ENCODE assay signal across 1 mouse cellular context in the genomic region with DNA sequence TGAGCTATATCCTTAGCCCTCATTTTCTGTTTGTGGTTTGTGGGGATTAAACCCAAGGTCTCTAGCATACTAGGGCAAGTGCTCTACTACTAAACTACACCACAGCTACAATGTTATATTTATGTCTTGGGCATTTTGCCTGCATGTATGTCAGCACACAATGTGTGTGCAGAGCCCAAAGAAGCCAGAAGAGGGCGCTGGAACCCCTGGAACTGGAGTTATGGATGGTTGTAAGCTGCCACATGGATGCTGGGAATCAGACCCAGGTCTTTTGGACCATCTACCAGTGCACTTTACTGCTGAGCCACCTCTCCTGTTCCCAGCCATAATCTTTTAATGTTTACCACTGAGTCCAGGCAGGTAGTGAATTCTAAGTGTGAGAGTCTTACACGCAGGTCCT.
TF ChIP-seq lines count a peak whose summit lies in the region.

No protein-coding gene starts in this region.

TF ChIP-seq in MEL, 35 proteins besides CTCF, POLR2A, EP300 and RAD21:
- TF ChIP-seq SIN3A (IDR thresholded peaks at IDR 0.05; ENCODE audit: low read length) (no peak), KAT2A (conservative IDR thresholded peaks at IDR 0.05; ENCODE audit: low read depth, low read length) (no peak), NRF1 (IDR thresholded peaks at IDR 0.05; ENCODE audit: insufficient read depth, low read depth, low read length, poor library complexity, severe bottlenecking) (no peak), ETS1 (IDR thresholded peaks at IDR 0.05; ENCODE audit: low read depth, low read length) (no peak), MAX (IDR thresholded peaks at IDR 0.05; ENCODE audit: low read length) (no peak), ELF1 (IDR thresholded peaks at IDR 0.05; ENCODE audit: low read depth, low read length) (no peak), HCFC1 (IDR thresholded peaks at IDR 0.05; ENCODE audit: low read depth, low read length) (no peak), MEF2A (IDR thresholded peaks at IDR 0.05; ENCODE audit: extremely low read depth, insufficient replicate concordance, low read depth, low read length, poor library complexity, severe bottlenecking) (no peak), ZMIZ1 (IDR thresholded peaks at IDR 0.05; ENCODE audit: low read depth, low read length) (no peak), MAZ (IDR thresholded peaks at IDR 0.05; ENCODE audit: low read depth, low read length) (no peak), CHD2 (IDR thresholded peaks at IDR 0.05; ENCODE audit: low read length) (no peak), TCF12 (IDR thresholded peaks at IDR 0.05; ENCODE audit: low read depth, low read length) (no peak), MYB (IDR thresholded peaks at IDR 0.05; ENCODE audit: low read depth, low read length) (no peak), CHD1 (IDR thresholded peaks at IDR 0.05; ENCODE audit: low read depth, low read length) (no peak), USF1 (IDR thresholded peaks at IDR 0.05; ENCODE audit: low read depth, low read length) (no peak), TBP (IDR thresholded peaks at IDR 0.05; ENCODE audit: low read depth, low read length) (no peak), POLR2AphosphoS2 (IDR thresholded peaks at IDR 0.05; ENCODE audit: low read length) (no peak), NELFE (IDR thresholded peaks at IDR 0.05; ENCODE audit: low read depth, low read length) (no peak)
